Mouse (Mus musculus): ENCODE data around the gene Atp2a3. TPM values are rescaled to one million over a fixed set of nuclear protein-coding genes. Genes with fewer than 3 reads are reported as not detected.

The Atp2a3 gene
- polyA plus RNA-seq, 1 experiment from 2014 or later: 23.5 TPM

DNA sequence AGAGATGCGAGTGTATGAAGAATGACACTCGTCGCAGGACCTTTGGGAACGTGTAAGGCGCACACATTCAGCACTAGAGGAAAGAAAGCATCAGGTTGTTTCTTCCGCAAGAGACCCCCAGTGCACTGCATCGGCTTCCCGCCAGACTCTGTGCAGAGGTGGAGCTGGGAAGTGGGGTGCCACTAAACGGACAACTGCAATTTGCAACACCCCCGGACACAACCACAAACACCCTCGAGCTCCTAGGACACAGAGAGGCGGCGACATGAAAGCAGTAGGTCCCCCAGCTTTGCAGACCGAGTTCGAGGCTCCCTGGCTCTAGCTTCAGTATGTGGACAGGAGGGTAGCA lies 272 bp upstream of the Atp2a3 start:
- Histone ChIP-seq H3K27me3 (replicated peaks; ENCODE audit: control insufficient read depth, insufficient read depth, low read length) (peaks cover 30% of the 10 kb centered on the region), H3K36me3 (ENCODE audit: control insufficient read depth, insufficient read depth, low read length) (no peaks in the 10 kb centered on the region), H3K27ac (ENCODE audit: low read depth, low read length) (no peak overlapping the region), H3K4me2 (peak overlapping the region; percentile 88), H3K4me3 (ENCODE audit: low read depth, low read length) (peak overlapping the region; percentile 55), H3K9ac (ENCODE audit: low read depth, low read length) (peak overlapping the region; percentile 57), H3K4me1 (replicated peaks; ENCODE audit: control insufficient read depth, insufficient read depth, low read length) (peaks cover 28% of the 10 kb centered on the region), H3K9me3 (ENCODE audit: control insufficient read depth, low read length) (no peaks in the 10 kb centered on the region)
- 9% methylated on average over 15 of the region's 15 CpGs for WGBS
- ATAC-seq (replicated peaks; ENCODE audit: low FRiP score): 0 out of 2 replicates have a peak, but pooled peaks have one; percentile 1
- DNase-seq (ENCODE audit: low spot score): no peak

DNA sequence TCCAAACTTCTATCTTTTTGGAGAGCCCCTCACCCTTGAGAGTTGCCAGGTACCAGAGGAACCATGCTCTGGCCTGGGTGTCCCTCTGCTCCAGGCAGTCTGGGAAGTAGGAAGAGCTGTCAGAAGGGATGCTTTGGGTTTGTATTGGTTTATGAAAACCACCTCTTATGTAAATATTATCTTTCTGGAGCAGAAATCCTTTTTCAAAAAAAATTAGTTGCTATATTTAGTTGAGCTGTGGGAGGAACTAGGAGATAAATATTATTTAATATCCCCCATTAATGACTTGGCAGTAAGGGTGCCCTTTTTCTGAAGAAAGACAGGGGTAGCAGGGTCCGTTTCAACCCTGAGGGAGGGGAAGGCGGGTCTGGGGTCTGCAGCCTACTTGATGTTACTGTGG lies 1.4 kb downstream of the Atp2a3 start:
- DNase-seq (ENCODE audit: low spot score): no peak
- ATAC-seq (replicated peaks; ENCODE audit: low FRiP score): no peak
- WGBS: 68% methylated on average over 2 of the region's 2 CpGs
- H3K27ac ChIP-seq (ENCODE audit: low read depth, low read length): no peak overlapping the region
- no peak overlapping the region for H3K9ac ChIP-seq (ENCODE audit: low read depth, low read length)
- 0 out of 2 replicates have a peak overlapping the region, but pooled peaks have one; percentile 6 for H3K4me3 ChIP-seq (ENCODE audit: low read depth, low read length)
- peak overlapping the region; percentile 31 for H3K4me2 ChIP-seq
- no peaks in the 10 kb centered on the region for H3K9me3 ChIP-seq (ENCODE audit: control insufficient read depth, low read length)
- peaks cover 30% of the 10 kb centered on the region for H3K27me3 ChIP-seq (replicated peaks; ENCODE audit: control insufficient read depth, insufficient read depth, low read length)
- H3K36me3 ChIP-seq (ENCODE audit: control insufficient read depth, insufficient read depth, low read length): no peaks in the 10 kb centered on the region
- peaks cover 26% of the 10 kb centered on the region for H3K4me1 ChIP-seq (replicated peaks; ENCODE audit: control insufficient read depth, insufficient read depth, low read length)

DNA sequence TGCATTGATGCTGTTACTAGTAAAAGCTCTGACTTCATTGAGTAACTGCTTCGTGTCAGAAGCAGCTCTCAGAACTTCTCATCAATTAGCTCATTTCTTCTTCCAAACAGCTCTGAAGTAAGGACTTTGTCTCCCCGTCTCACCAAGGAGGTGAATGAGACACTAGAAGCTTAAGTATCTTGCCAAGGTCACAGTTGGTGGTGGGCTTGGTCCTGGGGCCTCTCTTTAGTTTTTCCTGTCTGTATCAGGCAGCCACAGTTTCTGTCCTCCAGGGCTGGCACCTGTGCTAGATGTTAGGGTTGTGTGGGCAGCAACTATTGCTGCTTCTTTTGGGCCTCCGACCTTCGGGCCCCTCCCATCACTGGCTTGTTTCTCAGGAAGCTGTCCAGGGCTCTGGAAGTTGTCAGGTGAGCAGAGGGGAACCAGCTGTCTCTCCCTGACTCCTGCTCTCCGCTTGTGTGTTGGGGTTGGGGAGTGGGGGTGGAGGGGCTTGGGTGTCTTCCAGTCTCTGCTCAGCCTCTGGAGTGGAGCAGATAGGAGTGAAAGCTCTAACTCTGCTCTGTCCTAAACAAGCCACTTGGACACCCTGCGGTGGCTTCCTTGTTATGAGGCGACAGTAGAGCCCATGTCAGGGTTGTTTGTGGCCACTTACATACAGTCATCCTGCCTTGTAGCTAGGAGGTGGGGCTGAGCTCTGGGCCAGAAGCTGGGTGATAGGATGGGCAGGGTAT lies 2.3 kb downstream of the Atp2a3 start:
- no peak for ATAC-seq (replicated peaks; ENCODE audit: low FRiP score)
- DNase-seq (ENCODE audit: low spot score): no peak
- peaks cover 30% of the 10 kb centered on the region for H3K27me3 ChIP-seq (replicated peaks; ENCODE audit: control insufficient read depth, insufficient read depth, low read length)

DNA sequence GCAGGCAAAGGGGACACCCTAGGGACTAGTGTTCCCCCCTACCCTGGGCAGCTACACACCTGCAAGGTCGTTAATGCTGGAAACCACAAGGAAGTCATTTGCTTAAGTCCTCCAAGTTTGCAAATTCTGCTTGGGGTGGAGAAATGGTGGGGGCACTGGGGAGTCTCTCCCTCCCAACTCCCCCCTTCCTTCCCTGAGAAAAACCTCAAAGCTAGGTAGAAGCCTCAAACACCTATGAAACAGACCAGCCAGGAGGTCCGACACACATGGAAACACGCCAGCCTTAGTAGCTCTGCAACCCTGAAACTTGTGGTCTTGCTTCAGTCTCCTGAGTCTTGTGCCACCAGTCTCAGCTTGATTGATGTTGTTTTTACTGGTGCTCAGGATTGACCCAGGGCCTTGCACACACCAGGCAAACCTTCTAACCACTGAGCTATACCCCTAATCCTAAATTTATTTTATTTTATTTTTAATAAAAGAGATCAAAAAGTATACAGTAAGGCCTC lies 2.9 kb downstream of the Atp2a3 start:
- 56% methylated on average over 3 of the region's 3 CpGs for WGBS
- no peak overlapping the region for H3K4me2 ChIP-seq
- H3K27ac ChIP-seq (ENCODE audit: low read depth, low read length): no peak overlapping the region
- no peak overlapping the region for H3K9ac ChIP-seq (ENCODE audit: low read depth, low read length)
- no peak for DNase-seq (ENCODE audit: low spot score)
- peaks cover 23% of the 10 kb centered on the region for H3K4me1 ChIP-seq (replicated peaks; ENCODE audit: control insufficient read depth, insufficient read depth, low read length)
- H3K36me3 ChIP-seq (ENCODE audit: control insufficient read depth, insufficient read depth, low read length): no peaks in the 10 kb centered on the region
- H3K27me3 ChIP-seq (replicated peaks; ENCODE audit: control insufficient read depth, insufficient read depth, low read length): peaks cover 30% of the 10 kb centered on the region
- no peak overlapping the region for H3K4me3 ChIP-seq (ENCODE audit: low read depth, low read length)
- H3K9me3 ChIP-seq (ENCODE audit: control insufficient read depth, low read length): no peaks in the 10 kb centered on the region
- ATAC-seq (replicated peaks; ENCODE audit: low FRiP score): no peak

More for the DNA sequence above, 2.3 kb downstream of the Atp2a3 start:
- no peak overlapping the region for H3K27ac ChIP-seq (ENCODE audit: low read depth, low read length)
- H3K9me3 ChIP-seq (ENCODE audit: control insufficient read depth, low read length): no peaks in the 10 kb centered on the region
- 32% methylated on average over 7 of the region's 7 CpGs for WGBS
- H3K4me3 ChIP-seq (ENCODE audit: low read depth, low read length): no peak overlapping the region
- peaks cover 23% of the 10 kb centered on the region for H3K4me1 ChIP-seq (replicated peaks; ENCODE audit: control insufficient read depth, insufficient read depth, low read length)
- no peaks in the 10 kb centered on the region for H3K36me3 ChIP-seq (ENCODE audit: control insufficient read depth, insufficient read depth, low read length)
- no peak overlapping the region for H3K9ac ChIP-seq (ENCODE audit: low read depth, low read length)
- peak overlapping the region; percentile 31 for H3K4me2 ChIP-seq

DNA sequence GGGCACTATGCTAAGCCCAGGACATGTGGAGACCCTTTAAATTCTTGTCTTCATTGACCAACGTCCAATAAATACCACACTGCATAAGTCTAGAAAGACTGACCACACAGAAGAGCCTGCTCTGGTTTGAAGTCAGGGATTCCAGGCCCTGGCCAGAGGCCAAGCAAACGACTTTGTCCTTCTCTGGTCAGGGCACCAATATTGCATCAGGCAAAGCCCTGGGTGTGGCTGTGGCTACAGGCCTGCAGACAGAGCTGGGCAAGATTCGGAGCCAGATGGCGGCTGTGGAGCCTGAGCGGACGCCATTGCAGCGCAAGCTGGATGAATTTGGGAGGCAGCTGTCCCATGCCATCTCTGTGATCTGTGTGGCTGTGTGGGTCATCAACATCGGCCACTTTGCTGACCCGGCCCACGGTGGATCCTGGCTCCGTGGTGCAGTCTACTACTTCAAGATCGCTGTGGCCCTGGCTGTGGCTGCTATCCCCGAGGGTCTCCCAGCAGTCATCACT lies 14.1 kb downstream of the Atp2a3 start:
- WGBS: 77% methylated on average over 13 of the region's 13 CpGs
- Histone ChIP-seq H3K27ac (ENCODE audit: low read depth, low read length) (no peak overlapping the region), H3K4me3 (ENCODE audit: low read depth, low read length) (no peak overlapping the region), H3K27me3 (replicated peaks; ENCODE audit: control insufficient read depth, insufficient read depth, low read length) (0 out of 2 replicates have a peak, but pooled peaks cover 3% of the 10 kb centered on the region), H3K4me1 (replicated peaks; ENCODE audit: control insufficient read depth, insufficient read depth, low read length) (no peaks in the 10 kb centered on the region), H3K4me2 (no peak overlapping the region), H3K36me3 (ENCODE audit: control insufficient read depth, insufficient read depth, low read length) (no peaks in the 10 kb centered on the region), H3K9ac (ENCODE audit: low read depth, low read length) (no peak overlapping the region), H3K9me3 (ENCODE audit: control insufficient read depth, low read length) (no peaks in the 10 kb centered on the region)
- no peak for DNase-seq (ENCODE audit: low spot score)
- ATAC-seq (replicated peaks; ENCODE audit: low FRiP score): no peak

DNA sequence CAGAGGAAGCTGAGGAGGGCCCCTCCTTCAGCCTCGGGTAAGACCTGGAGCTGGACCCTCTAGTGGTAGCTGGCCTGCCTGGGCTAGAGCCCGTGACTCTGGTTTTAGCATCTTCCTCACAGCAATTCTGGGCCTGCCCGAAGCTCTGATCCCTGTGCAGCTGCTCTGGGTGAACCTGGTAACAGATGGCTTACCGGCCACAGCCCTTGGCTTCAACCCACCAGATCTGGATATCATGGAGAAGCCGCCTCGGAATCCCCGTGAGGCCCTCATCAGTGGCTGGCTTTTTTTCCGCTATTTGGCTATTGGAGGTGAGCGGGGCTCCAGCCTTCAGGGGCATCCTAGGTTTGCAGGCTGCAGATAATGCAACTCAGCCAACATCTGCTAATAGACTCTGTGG lies 21.5 kb downstream of the Atp2a3 start:
- no peak overlapping the region for H3K9ac ChIP-seq (ENCODE audit: low read depth, low read length)

DNA sequence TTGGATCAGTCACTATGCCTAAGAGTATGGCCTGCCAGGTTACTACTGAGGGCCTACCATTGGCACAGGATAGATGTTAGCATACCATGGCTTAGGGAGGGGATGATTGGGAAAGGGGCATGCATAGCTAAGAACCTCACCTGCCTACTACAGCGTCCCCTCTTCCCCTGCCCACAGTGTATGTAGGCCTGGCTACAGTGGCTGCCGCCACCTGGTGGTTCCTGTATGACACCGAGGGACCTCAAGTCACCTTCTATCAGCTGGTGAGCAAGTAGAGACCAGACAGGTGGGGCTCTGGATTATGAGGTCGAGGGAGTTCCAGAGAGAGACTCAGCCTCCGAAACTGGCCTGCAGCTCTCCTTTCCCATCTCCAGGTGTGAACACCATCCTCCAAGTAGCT lies 22.3 kb downstream of the Atp2a3 start:
- ATAC-seq (replicated peaks; ENCODE audit: low FRiP score) (no peak; the same call in 1 of the 2 replicates), DNase-seq (ENCODE audit: low spot score) (no peak)
- Histone ChIP-seq H3K9me3 (ENCODE audit: control insufficient read depth, low read length) (no peaks in the 10 kb centered on the region), H3K36me3 (ENCODE audit: control insufficient read depth, insufficient read depth, low read length) (no peaks in the 10 kb centered on the region), H3K9ac (ENCODE audit: low read depth, low read length) (no peak overlapping the region), H3K4me1 (replicated peaks; ENCODE audit: control insufficient read depth, insufficient read depth, low read length) (peaks cover 8% of the 10 kb centered on the region), H3K4me2 (no peak overlapping the region), H3K27ac (ENCODE audit: low read depth, low read length) (no peak overlapping the region), H3K27me3 (replicated peaks; ENCODE audit: control insufficient read depth, insufficient read depth, low read length) (no peaks in the 10 kb centered on the region), H3K4me3 (ENCODE audit: low read depth, low read length) (no peak overlapping the region)
- 53% methylated on average over 5 of the region's 5 CpGs for WGBS

More for the DNA sequence above, 21.5 kb downstream of the Atp2a3 start:
- no peak for DNase-seq (ENCODE audit: low spot score)
- H3K36me3 ChIP-seq (ENCODE audit: control insufficient read depth, insufficient read depth, low read length): no peaks in the 10 kb centered on the region
- H3K9me3 ChIP-seq (ENCODE audit: control insufficient read depth, low read length): no peaks in the 10 kb centered on the region
- peaks cover 8% of the 10 kb centered on the region for H3K4me1 ChIP-seq (replicated peaks; ENCODE audit: control insufficient read depth, insufficient read depth, low read length)
- no peak overlapping the region for H3K4me2 ChIP-seq
- H3K27me3 ChIP-seq (replicated peaks; ENCODE audit: control insufficient read depth, insufficient read depth, low read length): no peaks in the 10 kb centered on the region
- no peak overlapping the region for H3K27ac ChIP-seq (ENCODE audit: low read depth, low read length)
- no peak for ATAC-seq (replicated peaks; ENCODE audit: low FRiP score)
- no peak overlapping the region for H3K4me3 ChIP-seq (ENCODE audit: low read depth, low read length)
- WGBS: 83% methylated on average over 9 of the region's 9 CpGs

DNA sequence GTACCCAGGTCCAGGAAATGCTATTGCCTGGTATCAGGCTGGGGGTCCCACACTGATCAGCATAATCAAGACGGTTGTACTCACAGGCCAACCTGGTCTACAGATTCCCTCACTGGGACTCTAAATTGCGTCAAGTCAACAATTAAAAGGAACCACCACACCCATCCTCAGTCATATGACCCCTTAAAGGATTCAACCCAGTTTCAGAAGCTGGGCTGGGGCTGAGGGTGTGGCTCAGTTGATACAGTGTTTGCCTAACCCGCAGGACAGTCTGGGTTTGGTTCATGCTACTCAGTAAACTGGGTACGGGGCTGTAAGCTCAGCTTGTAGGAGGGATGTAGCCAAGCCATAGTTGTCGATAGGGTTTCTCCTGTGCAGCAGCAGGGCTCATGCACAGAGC lies 25.8 kb downstream of the Atp2a3 start:
- H3K36me3 ChIP-seq (ENCODE audit: control insufficient read depth, insufficient read depth, low read length): no peaks in the 10 kb centered on the region
- H3K4me2 ChIP-seq: no peak overlapping the region
- 57% methylated on average over 5 of the region's 5 CpGs for WGBS
- ATAC-seq (replicated peaks; ENCODE audit: low FRiP score) (no peak), DNase-seq (ENCODE audit: low spot score) (no peak)
- H3K9ac ChIP-seq (ENCODE audit: low read depth, low read length): no peak overlapping the region
- no peaks in the 10 kb centered on the region for H3K9me3 ChIP-seq (ENCODE audit: control insufficient read depth, low read length)
- no peaks in the 10 kb centered on the region for H3K27me3 ChIP-seq (replicated peaks; ENCODE audit: control insufficient read depth, insufficient read depth, low read length)
- H3K4me1 ChIP-seq (replicated peaks; ENCODE audit: control insufficient read depth, insufficient read depth, low read length): peaks cover 8% of the 10 kb centered on the region
- H3K4me3 ChIP-seq (ENCODE audit: low read depth, low read length): no peak overlapping the region
- no peak overlapping the region for H3K27ac ChIP-seq (ENCODE audit: low read depth, low read length)

DNA sequence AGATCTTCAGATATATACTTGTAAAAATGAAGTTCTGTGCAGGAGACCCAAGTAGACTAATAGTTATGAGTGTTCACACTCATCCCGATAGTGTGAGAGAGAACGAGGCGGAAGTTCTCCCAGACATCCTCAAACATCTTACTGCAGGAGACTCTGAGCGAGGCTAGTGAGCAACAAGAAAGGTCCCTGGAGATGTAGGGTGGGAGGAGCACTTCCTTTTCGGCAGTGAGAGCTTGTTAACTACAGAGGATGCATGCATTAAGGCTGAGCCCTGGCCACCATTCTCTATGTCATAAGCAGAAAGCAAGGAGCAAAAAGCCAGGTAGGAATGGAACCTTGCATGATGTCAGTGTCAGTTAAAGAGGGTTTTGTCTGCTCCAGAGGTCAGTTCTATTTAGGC lies 26.3 kb downstream of the Atp2a3 start:
- H3K4me1 ChIP-seq (replicated peaks; ENCODE audit: control insufficient read depth, insufficient read depth, low read length): peaks cover 10% of the 10 kb centered on the region
- WGBS: 58% methylated on average over 5 of the region's 5 CpGs

More for the DNA sequence above, 26.3 kb downstream of the Atp2a3 start:
- Histone ChIP-seq H3K27me3 (replicated peaks; ENCODE audit: control insufficient read depth, insufficient read depth, low read length) (no peaks in the 10 kb centered on the region), H3K4me3 (ENCODE audit: low read depth, low read length) (no peak overlapping the region), H3K36me3 (ENCODE audit: control insufficient read depth, insufficient read depth, low read length) (no peaks in the 10 kb centered on the region), H3K9me3 (ENCODE audit: control insufficient read depth, low read length) (no peaks in the 10 kb centered on the region), H3K9ac (ENCODE audit: low read depth, low read length) (no peak overlapping the region), H3K4me2 (no peak overlapping the region), H3K27ac (ENCODE audit: low read depth, low read length) (no peak overlapping the region)
- ATAC-seq (replicated peaks; ENCODE audit: low FRiP score): no peak
- DNase-seq (ENCODE audit: low spot score): no peak
